Mouse (Mus musculus): ENCODE results near the gene Nbas. TPM values are rescaled to one million over a fixed set of nuclear protein-coding genes. Genes with fewer than 3 reads are reported as not detected.

Nbas gene
- polyA plus RNA-seq, 1 experiment from 2014 or later = 6.9 TPM

- WGBS = 82% methylated on average over 1 of the region's 1 CpGs
- ATAC-seq (replicated peaks; ENCODE audit: extremely low read depth, insufficient read depth, low FRiP score) = no peak
- no peak overlapping the region for H3K27ac ChIP-seq (ENCODE audit: low read length)
- no peak overlapping the region for H3K4me2 ChIP-seq (ENCODE audit: low read depth, low read length)
- no peaks in the 10 kb centered on the region for H3K4me1 ChIP-seq (ENCODE audit: control insufficient read depth, insufficient read depth, low read length)
- no peak overlapping the region for H3K9ac ChIP-seq (ENCODE audit: low read length)
- H3K36me3 ChIP-seq (ENCODE audit: control insufficient read depth, insufficient read depth) = peaks cover 3% of the 10 kb centered on the region; the same call in 1 of the 2 replicates
- no peaks in the 10 kb centered on the region for H3K27me3 ChIP-seq (ENCODE audit: control insufficient read depth, insufficient read depth, low read length)
- H3K4me3 ChIP-seq (ENCODE audit: low read length) = no peak overlapping the region
- H3K9me3 ChIP-seq (replicated peaks; ENCODE audit: control insufficient read depth, low read length) = no peaks in the 10 kb centered on the region
Observed at GRCm38 (mm10) chr12:13580796-13581195, 311.9 kb downstream of the Nbas start.

GRCm38 (mm10) chr12:13583386-13583785, 314.5 kb downstream of the Nbas start:
- Histone ChIP-seq H3K4me2 (ENCODE audit: low read depth, low read length) (no peak overlapping the region), H3K9ac (ENCODE audit: low read length) (no peak overlapping the region), H3K4me1 (ENCODE audit: control insufficient read depth, insufficient read depth, low read length) (no peaks in the 10 kb centered on the region), H3K27me3 (ENCODE audit: control insufficient read depth, insufficient read depth, low read length) (no peaks in the 10 kb centered on the region), H3K36me3 (ENCODE audit: control insufficient read depth, insufficient read depth) (peaks cover 3% of the 10 kb centered on the region; the same call in 1 of the 2 replicates), H3K27ac (ENCODE audit: low read length) (no peak overlapping the region), H3K9me3 (replicated peaks; ENCODE audit: control insufficient read depth, low read length) (no peaks in the 10 kb centered on the region), H3K4me3 (ENCODE audit: low read length) (no peak overlapping the region)
- 91% methylated on average over 6 of the region's 6 CpGs for WGBS
- no peak for ATAC-seq (replicated peaks; ENCODE audit: extremely low read depth, insufficient read depth, low FRiP score)

DNA sequence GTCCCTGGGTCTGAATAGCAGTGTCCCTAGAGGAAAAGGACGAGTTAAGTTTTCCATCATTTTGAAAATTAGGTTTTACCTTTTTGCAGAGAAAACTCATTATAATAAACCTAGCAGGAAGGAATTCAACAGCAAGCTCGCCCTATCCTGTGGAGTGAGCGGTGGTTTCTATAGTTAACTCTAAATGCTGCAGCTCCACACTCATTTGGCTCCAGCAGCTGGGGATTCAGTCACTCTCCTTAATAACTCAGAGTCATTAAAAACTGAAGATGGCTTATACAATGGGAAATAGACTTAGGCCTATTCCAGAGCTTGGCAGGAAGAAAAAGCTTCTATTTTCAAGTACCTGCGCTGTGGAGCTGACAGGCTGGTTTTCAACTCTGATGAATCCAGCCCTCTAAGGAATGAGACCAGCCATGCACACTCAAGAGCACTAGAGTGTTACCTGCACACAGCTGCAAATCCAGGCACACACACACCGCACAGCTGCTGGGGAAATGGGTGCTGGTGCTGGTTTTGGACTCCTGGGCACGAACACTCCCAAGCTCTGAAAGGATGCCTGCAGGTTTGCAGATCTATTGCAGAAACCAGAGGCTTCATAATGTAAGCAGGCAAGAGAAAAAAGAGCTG, 316.7 kb downstream of the Nbas start:
- Histone ChIP-seq H3K4me1 (ENCODE audit: control insufficient read depth, insufficient read depth, low read length) (no peaks in the 10 kb centered on the region), H3K27ac (ENCODE audit: low read length) (no peak overlapping the region)
- WGBS = 89% methylated on average over 6 of the region's 6 CpGs

GRCm38 (mm10) chr12:13587675-13588074, 318.7 kb downstream of the Nbas start:
- H3K27ac ChIP-seq (ENCODE audit: low read length) = no peak overlapping the region
- no peaks in the 10 kb centered on the region for H3K27me3 ChIP-seq (ENCODE audit: control insufficient read depth, insufficient read depth, low read length)
- no peak overlapping the region for H3K9ac ChIP-seq (ENCODE audit: low read length)
- ATAC-seq (replicated peaks; ENCODE audit: extremely low read depth, insufficient read depth, low FRiP score) = no peak
- 68% methylated on average over 4 of the region's 4 CpGs for WGBS
- no peaks in the 10 kb centered on the region for H3K9me3 ChIP-seq (replicated peaks; ENCODE audit: control insufficient read depth, low read length)
- peaks cover 3% of the 10 kb centered on the region; the same call in 1 of the 2 replicates for H3K36me3 ChIP-seq (ENCODE audit: control insufficient read depth, insufficient read depth)
- no peaks in the 10 kb centered on the region for H3K4me1 ChIP-seq (ENCODE audit: control insufficient read depth, insufficient read depth, low read length)
- no peak overlapping the region for H3K4me3 ChIP-seq (ENCODE audit: low read length)
- no peak overlapping the region for H3K4me2 ChIP-seq (ENCODE audit: low read depth, low read length)

More for the DNA sequence above, 316.7 kb downstream of the Nbas start:
- Histone ChIP-seq H3K4me3 (ENCODE audit: low read length) (no peak overlapping the region), H3K9me3 (replicated peaks; ENCODE audit: control insufficient read depth, low read length) (no peaks in the 10 kb centered on the region), H3K4me2 (ENCODE audit: low read depth, low read length) (no peak overlapping the region), H3K9ac (ENCODE audit: low read length) (no peak overlapping the region), H3K27me3 (ENCODE audit: control insufficient read depth, insufficient read depth, low read length) (no peaks in the 10 kb centered on the region), H3K36me3 (ENCODE audit: control insufficient read depth, insufficient read depth) (peaks cover 3% of the 10 kb centered on the region; the same call in 1 of the 2 replicates)
- ATAC-seq (replicated peaks; ENCODE audit: extremely low read depth, insufficient read depth, low FRiP score) = no peak

- WGBS = 86% methylated on average over 5 of the region's 5 CpGs
Observed at GRCm38 (mm10) chr12:13589021-13589420, 320.1 kb downstream of the Nbas start.

DNA sequence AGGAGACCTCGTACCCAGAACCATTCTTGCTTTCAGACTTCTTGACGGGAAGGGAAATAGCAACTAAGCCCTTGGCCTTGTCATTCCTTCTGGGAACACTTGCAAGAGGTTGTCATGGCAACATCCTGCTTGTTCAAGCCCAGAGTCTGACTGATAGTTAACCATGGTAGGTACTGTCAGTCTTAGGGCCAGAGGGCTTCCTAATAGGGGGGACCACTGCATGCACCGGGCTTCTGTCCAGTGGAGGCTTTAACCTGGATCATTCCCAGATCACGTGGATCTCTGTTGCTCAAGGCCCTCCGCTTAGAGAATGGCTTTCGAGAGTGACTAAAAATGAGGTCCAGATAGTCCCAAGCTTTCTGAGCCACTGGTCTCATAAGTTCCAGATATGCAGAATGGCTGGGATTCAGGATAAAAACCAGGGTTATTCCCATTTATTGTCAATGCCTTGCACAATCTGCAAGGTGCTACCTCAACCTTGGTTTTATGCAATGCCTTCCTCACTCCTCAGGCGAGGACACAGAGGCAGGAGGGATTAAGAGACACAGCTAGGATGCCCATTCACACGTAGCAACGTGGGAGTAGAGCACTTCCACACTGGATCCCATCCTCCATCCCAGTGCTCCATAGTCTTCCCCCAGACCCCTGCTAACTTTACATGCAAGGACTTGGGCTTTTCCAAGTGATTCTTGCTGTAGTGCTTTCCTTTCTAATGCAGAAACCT, 326.0 kb downstream of the Nbas start:
- no peak overlapping the region for H3K9ac ChIP-seq (ENCODE audit: low read length)
- ATAC-seq (replicated peaks; ENCODE audit: extremely low read depth, insufficient read depth, low FRiP score) = no peak
- no peaks in the 10 kb centered on the region for H3K9me3 ChIP-seq (replicated peaks; ENCODE audit: control insufficient read depth, low read length)
- no peak overlapping the region for H3K27ac ChIP-seq (ENCODE audit: low read length)
- H3K27me3 ChIP-seq (ENCODE audit: control insufficient read depth, insufficient read depth, low read length) = no peaks in the 10 kb centered on the region
- H3K4me1 ChIP-seq (ENCODE audit: control insufficient read depth, insufficient read depth, low read length) = no peaks in the 10 kb centered on the region
- no peak overlapping the region for H3K4me3 ChIP-seq (ENCODE audit: low read length)
- WGBS = 65% methylated on average over 9 of the region's 9 CpGs
- H3K36me3 ChIP-seq (ENCODE audit: control insufficient read depth, insufficient read depth) = no peaks in the 10 kb centered on the region
- no peak overlapping the region for H3K4me2 ChIP-seq (ENCODE audit: low read depth, low read length)

More at GRCm38 (mm10) chr12:13589021-13589420, 320.1 kb downstream of the Nbas start:
- H3K4me1 ChIP-seq (ENCODE audit: control insufficient read depth, insufficient read depth, low read length) = no peaks in the 10 kb centered on the region
- no peak overlapping the region for H3K27ac ChIP-seq (ENCODE audit: low read length)
- no peak overlapping the region for H3K9ac ChIP-seq (ENCODE audit: low read length)
- no peaks in the 10 kb centered on the region for H3K27me3 ChIP-seq (ENCODE audit: control insufficient read depth, insufficient read depth, low read length)
- no peaks in the 10 kb centered on the region for H3K9me3 ChIP-seq (replicated peaks; ENCODE audit: control insufficient read depth, low read length)
- ATAC-seq (replicated peaks; ENCODE audit: extremely low read depth, insufficient read depth, low FRiP score) = no peak
- H3K4me3 ChIP-seq (ENCODE audit: low read length) = no peak overlapping the region
- H3K4me2 ChIP-seq (ENCODE audit: low read depth, low read length) = no peak overlapping the region
- peaks cover 3% of the 10 kb centered on the region; the same call in 1 of the 2 replicates for H3K36me3 ChIP-seq (ENCODE audit: control insufficient read depth, insufficient read depth)

DNA sequence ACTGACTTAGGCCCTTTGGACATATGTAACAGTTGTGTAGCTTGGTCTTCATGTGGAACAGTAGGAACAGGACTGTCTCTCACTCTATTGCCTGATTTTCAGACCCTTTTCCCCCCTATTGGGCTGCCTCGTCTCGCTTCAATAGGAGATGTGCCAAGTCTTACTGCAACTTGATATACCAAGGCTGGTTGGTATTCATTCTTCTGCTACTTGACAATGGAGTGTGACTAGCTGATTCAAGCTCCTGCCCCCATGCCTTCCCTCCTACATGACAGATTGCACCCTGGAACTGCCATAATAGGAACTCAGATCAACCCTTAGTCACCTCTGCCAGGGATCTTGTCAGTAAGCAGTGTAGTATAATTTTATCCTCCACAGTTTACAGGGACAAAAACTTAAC, 328.1 kb downstream of the Nbas start:
- no peak overlapping the region for H3K4me3 ChIP-seq (ENCODE audit: low read length)
- H3K27ac ChIP-seq (ENCODE audit: low read length) = no peak overlapping the region
- WGBS = 83% methylated on average over 2 of the region's 2 CpGs
- no peaks in the 10 kb centered on the region for H3K4me1 ChIP-seq (ENCODE audit: control insufficient read depth, insufficient read depth, low read length)
- ATAC-seq (replicated peaks; ENCODE audit: extremely low read depth, insufficient read depth, low FRiP score) = no peak
- no peaks in the 10 kb centered on the region for H3K36me3 ChIP-seq (ENCODE audit: control insufficient read depth, insufficient read depth)
- no peaks in the 10 kb centered on the region for H3K9me3 ChIP-seq (replicated peaks; ENCODE audit: control insufficient read depth, low read length)
- H3K4me2 ChIP-seq (ENCODE audit: low read depth, low read length) = no peak overlapping the region
- no peaks in the 10 kb centered on the region for H3K27me3 ChIP-seq (ENCODE audit: control insufficient read depth, insufficient read depth, low read length)
- no peak overlapping the region for H3K9ac ChIP-seq (ENCODE audit: low read length)

GRCm38 (mm10) chr12:13598545-13598944, 329.6 kb downstream of the Nbas start:
- Histone ChIP-seq H3K4me1 (ENCODE audit: control insufficient read depth, insufficient read depth, low read length) (no peaks in the 10 kb centered on the region), H3K36me3 (ENCODE audit: control insufficient read depth, insufficient read depth) (no peaks in the 10 kb centered on the region), H3K4me3 (ENCODE audit: low read length) (no peak overlapping the region), H3K9me3 (replicated peaks; ENCODE audit: control insufficient read depth, low read length) (no peaks in the 10 kb centered on the region), H3K4me2 (ENCODE audit: low read depth, low read length) (no peak overlapping the region), H3K27ac (ENCODE audit: low read length) (no peak overlapping the region), H3K9ac (ENCODE audit: low read length) (no peak overlapping the region), H3K27me3 (ENCODE audit: control insufficient read depth, insufficient read depth, low read length) (no peaks in the 10 kb centered on the region)
- 64% methylated on average over 4 of the region's 4 CpGs for WGBS
- no peak for ATAC-seq (replicated peaks; ENCODE audit: extremely low read depth, insufficient read depth, low FRiP score)

- Histone ChIP-seq H3K36me3 (ENCODE audit: control insufficient read depth, insufficient read depth) (no peaks in the 10 kb centered on the region), H3K4me2 (ENCODE audit: low read depth, low read length) (no peak overlapping the region), H3K27ac (ENCODE audit: low read length) (no peak overlapping the region), H3K9me3 (replicated peaks; ENCODE audit: control insufficient read depth, low read length) (no peaks in the 10 kb centered on the region), H3K27me3 (ENCODE audit: control insufficient read depth, insufficient read depth, low read length) (no peaks in the 10 kb centered on the region), H3K4me1 (ENCODE audit: control insufficient read depth, insufficient read depth, low read length) (no peaks in the 10 kb centered on the region), H3K4me3 (ENCODE audit: low read length) (no peak overlapping the region), H3K9ac (ENCODE audit: low read length) (no peak overlapping the region)
- no peak for ATAC-seq (replicated peaks; ENCODE audit: extremely low read depth, insufficient read depth, low FRiP score)
Observed at GRCm38 (mm10) chr12:13602414-13602813, 333.5 kb downstream of the Nbas start.

Measured in heart, embryonic 16.5 days (tissue).